Mouse (Mus musculus) T-helper 2 cell (primary cell): Measurements from ENCODE around the gene Gm17359.

Experiments
- in situ Hi-C: fragments of 300-600 bp; cut with MboI, MseI; formaldehyde crosslinking; loops from one replicate; pipeline ENCODE4 v1.15.1; 2025; ENCODE audit warnings: high pct_unique_total_duplicates

Gene Gm17359

DNA sequence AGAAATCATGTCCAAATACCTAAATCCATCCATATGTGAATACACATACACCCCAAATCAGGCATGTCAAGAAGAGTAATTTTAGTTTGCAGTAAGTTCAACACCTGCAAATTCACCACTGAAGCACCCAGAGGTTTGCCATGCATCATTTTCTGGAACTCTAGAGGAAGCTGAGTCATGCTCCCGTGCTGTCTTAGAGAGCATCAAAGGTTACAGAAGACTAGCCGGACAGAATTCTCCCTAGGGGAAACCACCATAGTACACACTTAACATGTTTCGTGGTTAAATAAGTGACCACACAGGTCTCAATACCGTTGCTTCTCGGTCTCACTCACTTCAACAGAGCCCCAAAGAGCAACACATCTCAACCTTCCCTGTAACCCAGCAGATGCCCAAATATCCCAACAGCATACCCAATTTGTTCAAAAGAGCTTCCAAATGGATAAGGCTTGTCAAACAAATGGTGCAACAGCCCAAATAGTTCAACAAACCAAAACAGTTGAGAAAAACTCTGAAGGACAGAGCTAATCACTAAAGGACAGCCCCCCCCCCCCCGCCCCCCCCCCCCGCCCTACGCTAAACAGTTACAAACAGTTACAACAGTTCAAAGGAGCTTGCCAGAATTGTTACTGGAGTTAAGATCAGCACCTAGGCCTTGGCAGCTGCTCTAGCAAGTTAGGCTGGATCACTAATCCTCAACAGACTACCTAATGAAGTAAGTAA lies at the start of gene Gm17359:
TSS of gene Gm17359 (plus strand) at position 618 of the 723 bp plus-strand sequence.
- in situ Hi-C loops: no loop called here

DNA sequence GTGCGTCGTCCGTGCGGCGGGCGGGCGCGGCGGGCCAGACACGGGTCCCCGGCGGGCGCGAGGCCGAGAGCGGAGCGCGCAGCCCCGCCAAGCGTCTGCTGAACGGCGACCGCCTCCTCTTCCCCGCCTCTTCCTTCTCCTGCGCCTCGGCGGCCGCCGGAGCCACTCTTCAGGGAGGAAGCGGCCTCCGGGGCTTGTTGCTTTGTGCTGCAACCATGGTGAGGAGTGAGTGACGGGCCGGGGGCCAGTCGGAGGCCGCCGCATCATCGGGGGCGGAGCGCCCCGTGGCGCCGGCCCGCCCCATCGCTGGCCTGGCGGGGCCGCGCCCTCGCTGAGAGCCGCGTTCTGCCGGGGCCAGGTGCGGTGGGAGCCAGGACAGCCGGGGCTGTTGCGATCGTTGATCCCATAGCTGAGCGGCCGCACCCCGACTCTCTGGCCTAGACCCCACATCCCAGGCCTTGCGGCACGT lies 49.3 kb upstream of the Gm17359 start:
- in situ Hi-C loops: loop anchor here (5.0 to 25.0 kb wide), 2 partner anchors 40 to 550 kb away; no protein-coding TSS in a partner anchor

GRCm38 (mm10) chr3:79287699-79288458 lies 48.6 kb upstream of the Gm17359 start:
- in situ Hi-C loops: loop anchor here (5.0 to 25.0 kb wide), 2 partner anchors 41 to 549 kb away; no protein-coding TSS in a partner anchor

- in situ Hi-C loops: loop anchor here (5.0 to 25.0 kb wide), 2 partner anchors 42 to 548 kb away; no protein-coding TSS in a partner anchor
Measured at GRCm38 (mm10) chr3:79289050-79289449, 47.4 kb upstream of the Gm17359 start.

- in situ Hi-C loops: loop anchor here (25.0 kb wide), 1 partner anchor 544 kb away; no protein-coding TSS in a partner anchor
Measured at GRCm38 (mm10) chr3:79293023-79293422, 43.4 kb upstream of the Gm17359 start.

DNA sequence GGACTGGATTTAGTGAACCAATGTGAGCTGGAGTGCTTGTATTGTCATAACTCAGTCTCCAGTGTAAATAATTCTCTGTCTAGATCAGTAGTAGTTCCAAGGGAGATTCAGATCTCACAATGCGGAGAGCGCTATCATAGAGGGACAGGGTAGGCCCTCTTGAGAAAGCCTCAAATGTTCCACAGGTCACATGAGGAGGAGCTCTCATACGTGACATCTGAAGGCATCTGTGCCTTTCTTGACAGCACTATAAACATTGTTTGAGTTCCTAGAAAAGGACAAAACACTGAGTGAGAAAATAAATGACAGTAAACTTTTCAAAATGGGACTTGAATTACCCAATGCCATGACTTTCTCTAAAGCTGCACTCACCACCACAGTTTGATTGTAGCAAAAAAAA lies 41.8 kb upstream of the Gm17359 start:
- in situ Hi-C loops: loop anchor here (25.0 kb wide), 1 partner anchor 543 kb away; no protein-coding TSS in a partner anchor

GRCm38 (mm10) chr3:79296049-79296448 lies 40.4 kb upstream of the Gm17359 start:
- in situ Hi-C loops: loop anchor here (25.0 kb wide), 1 partner anchor 541 kb away; no protein-coding TSS in a partner anchor

- in situ Hi-C loops: loop anchor here (25.0 kb wide), 1 partner anchor 541 kb away; no protein-coding TSS in a partner anchor
Measured at GRCm38 (mm10) chr3:79296586-79296985, 39.9 kb upstream of the Gm17359 start.

GRCm38 (mm10) chr3:79297281-79297680 lies 39.2 kb upstream of the Gm17359 start:
- in situ Hi-C loops: loop anchor here (25.0 kb wide), 1 partner anchor 540 kb away; no protein-coding TSS in a partner anchor

GRCm38 (mm10) chr3:79299401-79299800 lies 37.1 kb upstream of the Gm17359 start:
- in situ Hi-C loops: loop anchor here (25.0 kb wide), 1 partner anchor 538 kb away; no protein-coding TSS in a partner anchor

GRCm38 (mm10) chr3:79308605-79309004 lies 27.9 kb upstream of the Gm17359 start:
- in situ Hi-C loops: loop anchor here (5.0 kb wide), 1 partner anchor 34 kb away; no protein-coding TSS in a partner anchor

DNA sequence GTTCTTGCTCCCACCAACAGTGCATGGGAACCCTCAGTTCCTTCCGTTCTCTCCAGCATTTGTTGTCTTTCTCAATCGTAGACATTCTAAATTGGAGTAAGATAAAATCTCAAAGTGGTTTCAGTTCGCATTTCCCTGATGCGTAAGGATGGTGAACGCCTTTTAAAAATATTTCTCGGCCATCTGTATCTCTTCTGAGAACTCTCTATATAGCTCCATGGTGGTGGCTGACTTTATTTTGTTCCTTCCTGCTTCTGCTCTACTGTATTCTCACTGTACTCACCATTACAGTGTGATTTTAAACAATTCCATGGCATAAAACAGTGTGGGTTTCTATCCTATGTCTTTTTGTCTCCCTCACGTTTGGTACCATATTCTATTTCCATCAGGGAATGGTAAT lies 26.3 kb upstream of the Gm17359 start:
- in situ Hi-C loops: no loop called here

GRCm38 (mm10) chr3:79311895-79312294 lies 24.6 kb upstream of the Gm17359 start:
- in situ Hi-C loops: no loop called here

DNA sequence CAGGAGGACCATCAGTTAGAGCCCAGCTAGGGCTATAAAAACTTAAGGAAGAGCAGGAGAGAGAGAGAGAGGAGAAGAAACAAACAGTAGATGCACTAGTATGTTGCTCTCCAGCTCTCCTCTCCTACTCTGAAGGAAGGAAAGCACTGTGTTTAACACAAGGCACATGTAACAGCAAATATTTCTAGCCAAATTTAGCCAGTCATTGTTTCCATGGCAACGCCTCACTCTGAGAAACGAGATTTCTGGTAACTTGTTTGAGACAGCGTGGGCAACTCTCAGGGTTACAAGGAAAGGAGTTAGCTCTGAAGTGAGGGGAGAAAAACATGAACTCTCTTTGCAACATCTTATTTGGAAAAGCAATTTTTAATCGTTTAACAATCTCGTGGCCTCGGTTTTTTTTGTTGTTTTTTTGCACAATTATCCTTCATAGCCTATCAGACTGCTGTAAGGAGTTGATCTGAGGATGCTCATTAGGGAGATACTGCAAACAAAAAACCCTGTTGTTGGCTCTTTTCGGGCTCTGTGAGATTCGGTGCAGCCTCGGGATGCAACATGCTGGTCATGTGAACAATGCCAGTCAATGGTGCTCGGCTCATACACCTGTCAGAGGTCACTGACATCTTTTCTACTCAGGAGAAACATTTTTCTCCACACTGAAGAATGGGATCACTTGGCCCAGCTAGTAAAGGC lies 22.3 kb upstream of the Gm17359 start:
- in situ Hi-C loops: no loop called here

GRCm38 (mm10) chr3:79324697-79325526 lies 11.5 kb upstream of the Gm17359 start:
- in situ Hi-C loops: no loop called here

DNA sequence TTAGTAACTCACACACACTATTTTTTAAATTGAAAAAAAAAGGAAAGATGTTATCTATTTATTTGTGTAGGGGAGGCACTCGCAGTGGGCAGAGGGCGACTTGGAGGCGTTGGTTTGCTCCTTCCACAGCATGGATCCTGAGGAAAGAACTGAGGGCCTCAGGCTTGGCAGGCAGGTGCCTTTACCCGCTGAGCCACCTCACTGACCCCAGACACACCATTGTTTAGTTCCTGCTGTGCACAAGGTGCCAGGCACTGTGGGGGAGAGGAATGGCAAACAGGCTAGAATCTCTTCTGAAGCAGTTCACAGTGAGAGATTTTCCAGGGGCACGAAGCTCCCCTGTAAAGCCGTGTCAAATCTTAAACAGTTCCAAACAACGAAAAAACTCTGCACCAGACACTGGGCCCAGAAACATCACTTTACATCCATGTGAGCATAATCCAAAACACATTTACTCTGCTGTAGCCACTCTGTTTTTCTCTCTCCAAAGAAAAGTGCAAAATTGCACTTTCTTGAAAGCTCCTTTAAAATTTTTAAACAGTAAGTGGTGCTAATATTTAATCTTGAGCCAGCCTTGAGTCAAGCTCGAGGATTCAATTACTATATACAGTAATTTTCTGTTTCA lies 6.7 kb upstream of the Gm17359 start:
- in situ Hi-C loops: no loop called here

- in situ Hi-C loops: no loop called here
Measured at GRCm38 (mm10) chr3:79333051-79333450, 3.4 kb upstream of the Gm17359 start.

DNA sequence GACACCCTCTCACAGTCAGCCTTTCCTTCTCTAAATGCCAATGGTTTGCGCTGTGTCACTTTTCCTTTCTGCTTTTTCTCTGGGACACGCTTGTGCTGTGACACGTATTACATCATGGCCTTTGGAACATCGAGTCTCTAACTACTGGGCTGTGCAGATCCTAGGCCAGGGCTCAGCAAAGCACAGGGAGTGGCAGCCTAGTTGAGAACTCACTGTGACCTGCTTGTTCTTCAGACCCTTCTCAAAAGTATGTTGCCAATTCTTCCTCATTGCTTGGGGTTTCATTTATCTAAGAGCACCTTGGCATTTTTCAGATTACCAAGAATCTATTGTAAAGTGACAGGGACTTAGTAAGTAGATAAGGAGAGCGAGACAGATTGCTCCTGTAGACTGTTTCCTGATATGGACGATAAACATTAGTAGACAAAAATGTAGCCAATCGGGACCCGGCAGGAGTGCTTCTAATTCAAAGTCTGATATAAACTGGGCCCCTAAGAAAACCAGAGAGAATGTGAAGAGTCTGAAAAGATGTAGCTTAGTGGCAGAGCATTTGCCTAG lies 2.7 kb upstream of the Gm17359 start:
- in situ Hi-C loops: no loop called here

DNA sequence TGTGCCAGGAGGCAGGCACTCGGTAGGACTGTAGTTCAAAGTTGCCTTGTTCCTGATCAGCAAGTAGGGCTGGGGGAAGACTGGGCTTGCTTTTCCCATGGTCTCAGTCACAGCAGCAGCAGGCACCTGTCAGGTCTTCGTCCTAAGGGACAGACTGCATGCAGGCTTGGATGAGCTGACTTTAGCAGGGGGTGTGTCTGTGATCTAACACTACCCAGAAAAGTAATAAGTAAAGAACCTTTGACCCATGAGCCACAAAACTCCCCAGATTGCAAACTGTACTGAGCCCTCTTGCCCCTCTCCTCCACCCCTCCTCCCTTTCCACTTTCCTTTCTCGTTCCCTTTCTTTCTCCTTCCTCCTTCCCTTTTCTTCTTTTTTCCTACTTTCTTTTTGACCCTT lies 4.3 kb downstream of the Gm17359 start:
- in situ Hi-C loops: loop anchor here (5.0 kb wide), 1 partner anchor 33 kb away; no protein-coding TSS in a partner anchor
